Mouse (Mus musculus): ENCODE data around the gene Ccdc150. TPM values are rescaled to one million over a fixed set of nuclear protein-coding genes. Genes with fewer than 3 reads are reported as not detected.

The Ccdc150 gene
- total RNA-seq (2021) = under 1 TPM in 1 of 2 experiments, not detected in 1; 0.23 TPM
- long read RNA-seq, experiment 1 = 0 reads
- long read RNA-seq, experiment 2 = 0 reads

GRCm38 (mm10) chr1:54250158-54250866, at the start of gene Ccdc150:
Ccdc150 (plus strand) TSS chr1:54250683.
- peak; percentile 96 for DNase-seq

- DNase-seq = no peak
Measured at GRCm38 (mm10) chr1:54220273-54220672, 30.2 kb upstream of the Ccdc150 start.

GRCm38 (mm10) chr1:54242722-54243121, 7.8 kb upstream of the Ccdc150 start:
- DNase-seq = no peak

- no peak for DNase-seq
Measured at GRCm38 (mm10) chr1:54275552-54275951, 25.1 kb downstream of the Ccdc150 start.

GRCm38 (mm10) chr1:54279628-54280027, 29.1 kb downstream of the Ccdc150 start:
- DNase-seq = no peak

GRCm38 (mm10) chr1:54280651-54281050, 30.2 kb downstream of the Ccdc150 start:
- DNase-seq = no peak

- no peak for DNase-seq
Measured at GRCm38 (mm10) chr1:54306404-54306803, 55.9 kb downstream of the Ccdc150 start.

GRCm38 (mm10) chr1:54326647-54327046, 76.2 kb downstream of the Ccdc150 start:
- DNase-seq = no peak

GRCm38 (mm10) chr1:54327876-54328545, 77.5 kb downstream of the Ccdc150 start:
- DNase-seq = no peak

GRCm38 (mm10) chr1:54332988-54333387, 82.5 kb downstream of the Ccdc150 start:
- peak; percentile 9 for DNase-seq

GRCm38 (mm10) chr1:54354786-54355185, 104.3 kb downstream of the Ccdc150 start:
- DNase-seq = no peak

- no peak for DNase-seq
Measured at GRCm38 (mm10) chr1:54355485-54355884, 105.0 kb downstream of the Ccdc150 start.

- no peak for DNase-seq
Measured at GRCm38 (mm10) chr1:54356566-54356965, 106.1 kb downstream of the Ccdc150 start.

- DNase-seq = no peak
Measured at GRCm38 (mm10) chr1:54377506-54378051, 127.1 kb downstream of the Ccdc150 start.

GRCm38 (mm10) chr1:54380978-54381914, 130.8 kb downstream of the Ccdc150 start:
- peak; percentile 60 for DNase-seq

GRCm38 (mm10) chr1:54384221-54384620, 133.7 kb downstream of the Ccdc150 start:
- DNase-seq = no peak

- DNase-seq = no peak
Measured at GRCm38 (mm10) chr1:54402736-54403135, 152.3 kb downstream of the Ccdc150 start.

Other genes with a start within 250 kb of the Ccdc150 start
- 1 to 10 TPM; 4.2 to 4.7 TPM for gene Hecw2, start 55.5 kb upstream of the Ccdc150 start, total RNA-seq (2021)
- 10 to 100 TPM; 12.8 to 14.1 TPM for gene Gtf3c3, start 188.3 kb downstream of the Ccdc150 start, total RNA-seq (2021)